Mouse (Mus musculus): Measurements from ENCODE around the gene Kcnma1. TPM values are rescaled to one million over a fixed set of nuclear protein-coding genes. Genes with fewer than 3 reads are reported as not detected.

The Kcnma1 gene
- total and polyA plus RNA-seq, 3 experiments, result not detected

DNA sequence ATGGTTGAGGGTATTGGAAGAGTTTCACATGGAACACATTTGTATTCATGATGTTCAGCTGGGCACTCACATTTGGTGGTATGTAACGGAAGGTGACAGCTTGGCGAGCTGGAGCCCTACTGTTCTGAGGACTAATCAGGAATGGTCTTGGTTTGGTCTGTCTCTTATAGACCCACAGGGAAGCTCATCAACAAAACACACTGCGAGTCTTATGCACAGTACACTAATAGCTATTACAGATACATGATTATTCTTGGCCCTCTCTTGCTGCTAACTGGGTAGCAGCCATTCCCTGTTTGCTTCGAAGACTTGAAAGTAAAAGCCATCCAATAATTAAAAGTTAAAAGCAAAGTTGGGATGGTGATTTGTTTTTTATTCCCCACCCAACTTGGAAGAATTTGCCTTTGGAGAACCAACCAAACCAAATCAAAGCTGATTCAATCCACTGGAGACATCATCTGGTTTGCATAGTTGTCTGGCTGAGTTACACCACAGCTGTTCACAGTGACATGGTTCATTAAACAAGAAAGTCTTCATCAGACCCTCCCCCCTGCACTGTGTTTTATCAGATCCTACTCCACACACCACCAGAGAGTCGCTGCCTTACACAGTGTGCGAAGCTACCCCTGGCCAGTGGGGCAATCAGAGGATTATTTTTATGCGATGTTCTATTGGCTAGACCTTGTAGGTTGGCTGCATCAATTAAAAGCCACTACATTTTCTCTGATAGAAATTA, 299.7 kb downstream of the Kcnma1 start:
- no peaks in the 10 kb centered on the region for H3K4me1 ChIP-seq (ENCODE audit: control insufficient read depth in 1 of 2, insufficient read depth in 2 of 2, low read length in 2 of 2)
- H3K9me3 ChIP-seq (replicated peaks; ENCODE audit: insufficient read depth, low read length), result no peaks in the 10 kb centered on the region
- no peaks in the 10 kb centered on the region for H3K36me3 ChIP-seq (ENCODE audit: control insufficient read depth in 1 of 2, insufficient read depth in 2 of 2, low read length in 2 of 2)
- TF ChIP-seq EP300 (IDR thresholded peaks at IDR 0.05; ENCODE audit: low read depth in 1 of 2, low read length in 2 of 2) (no peak), USF1 (IDR thresholded peaks at IDR 0.05; ENCODE audit: low read depth, low read length) (no peak), UBTF (IDR thresholded peaks at IDR 0.05; ENCODE audit: borderline replicate concordance, insufficient read depth, low read depth, low read length) (no peak), POLR2AphosphoS5 (IDR thresholded peaks at IDR 0.05; ENCODE audit: borderline replicate concordance, low read depth, low read length) (no peak), BHLHE40 (IDR thresholded peaks at IDR 0.05; ENCODE audit: borderline replicate concordance, low read depth, low read length) (no peak), RAD21 (IDR thresholded peaks at IDR 0.05; ENCODE audit: low read depth, low read length) (no peak), ELF1 (IDR thresholded peaks at IDR 0.05; ENCODE audit: low read depth, low read length) (no peak), POLR2AphosphoS2 (IDR thresholded peaks at IDR 0.05; ENCODE audit: low read length) (no peak), JUND (IDR thresholded peaks at IDR 0.05; ENCODE audit: low read depth, low read length) (no peak), MYC (IDR thresholded peaks at IDR 0.05; ENCODE audit: low read depth, low read length) (no peak), ZKSCAN1 (IDR thresholded peaks at IDR 0.05; ENCODE audit: low read depth, low read length) (no peak)
- no peak overlapping the region for H3K27ac ChIP-seq (ENCODE audit: control insufficient read depth, low read depth, low read length)
- H3K79me2 ChIP-seq (ENCODE audit: control insufficient read depth, insufficient read depth, low read length, poor library complexity), result no peaks in the 10 kb centered on the region
- DNase-seq (ENCODE audit: low read depth, low spot score), result no peak
- no peak overlapping the region for H3K4me3 ChIP-seq (ENCODE audit: control insufficient read depth in 1 of 2, insufficient read depth in 1 of 2, low read depth in 2 of 2, low read length in 2 of 2)
- H3K9ac ChIP-seq (ENCODE audit: control insufficient read depth, low read depth, low read length, poor library complexity, severe bottlenecking), result no peak overlapping the region
- no peaks in the 10 kb centered on the region for H3K27me3 ChIP-seq (ENCODE audit: control insufficient read depth in 1 of 2, insufficient read depth in 2 of 2, low read length in 2 of 2)

- Histone ChIP-seq H3K79me2 (ENCODE audit: control insufficient read depth, insufficient read depth, low read length, poor library complexity) (no peaks in the 10 kb centered on the region), H3K4me3 (ENCODE audit: control insufficient read depth in 1 of 2, insufficient read depth in 1 of 2, low read depth in 2 of 2, low read length in 2 of 2) (no peak overlapping the region), H3K9ac (ENCODE audit: control insufficient read depth, low read depth, low read length, poor library complexity, severe bottlenecking) (no peak overlapping the region), H3K4me1 (ENCODE audit: control insufficient read depth in 1 of 2, insufficient read depth in 2 of 2, low read length in 2 of 2) (no peaks in the 10 kb centered on the region), H3K36me3 (ENCODE audit: control insufficient read depth in 1 of 2, insufficient read depth in 2 of 2, low read length in 2 of 2) (no peaks in the 10 kb centered on the region), H3K27ac (ENCODE audit: control insufficient read depth, low read depth, low read length) (no peak overlapping the region), H3K9me3 (replicated peaks; ENCODE audit: insufficient read depth, low read length) (no peaks in the 10 kb centered on the region), H3K27me3 (ENCODE audit: control insufficient read depth in 1 of 2, insufficient read depth in 2 of 2, low read length in 2 of 2) (no peaks in the 10 kb centered on the region)
- DNase-seq (ENCODE audit: low read depth, low spot score), result no peak
- no peak for TF ChIP-seq TCF12 (IDR thresholded peaks at IDR 0.05; ENCODE audit: low read depth, low read length)
- no peak for TF ChIP-seq HCFC1 (IDR thresholded peaks at IDR 0.05; ENCODE audit: low read depth, low read length)
- no peak for TF ChIP-seq POLR2A (IDR thresholded peaks at IDR 0.05; ENCODE audit: control insufficient read depth in 1 of 2, insufficient read depth in 1 of 2, low read depth in 1 of 2, low read length in 2 of 2, poor library complexity in 1 of 2)
- TF ChIP-seq ZC3H11A (IDR thresholded peaks at IDR 0.05; ENCODE audit: low read depth, low read length), result no peak
- TF ChIP-seq CTCF (IDR thresholded peaks at IDR 0.05 in 2 of 3, conservative IDR thresholded peaks at IDR 0.05 in 1 of 3; ENCODE audit: control insufficient read depth in 1 of 3, insufficient read depth in 1 of 3, low read depth in 2 of 3, low read length in 3 of 3, poor library complexity in 1 of 3, severe bottlenecking in 1 of 3), result no peak
- no peak for TF ChIP-seq MEF2A (IDR thresholded peaks at IDR 0.05; ENCODE audit: extremely low read depth, insufficient replicate concordance, low read depth, low read length, poor library complexity, severe bottlenecking)
- no peak for TF ChIP-seq TBP (IDR thresholded peaks at IDR 0.05; ENCODE audit: low read depth, low read length)
Measured at GRCm38 (mm10) chr14:23712891-23713290, 301.4 kb downstream of the Kcnma1 start.

Data from MEL (cell line).